Mouse (Mus musculus): ENCODE results near the gene Ipo13. TPM values are rescaled to one million over a fixed set of nuclear protein-coding genes. Genes with fewer than 3 reads are reported as not detected.

Gene Ipo13
- polyA plus RNA-seq, 1 experiment from 2014 or later, result 70.8 TPM

- ATAC-seq (ENCODE audit: low FRiP score), result peak; percentile 77
- Histone ChIP-seq H3K9ac (peak overlapping the region; percentile 49), H3K4me1 (peaks cover 35% of the 10 kb centered on the region), H3K36me3 (replicated peaks) (no peaks in the 10 kb centered on the region), H3K4me2 (peak overlapping the region; percentile 88), H3K4me3 (replicated peaks) (peak overlapping the region; percentile 49), H3K27me3 (peaks cover 83% of the 10 kb centered on the region), H3K9me3 (no peaks in the 10 kb centered on the region), H3K27ac (no peak overlapping the region)
- WGBS, result 1% methylated on average over 71 of the region's 71 CpGs
Observed at GRCm38 (mm10) chr4:117926545-117927482, 12.0 kb upstream of the Ipo13 start.

DNA sequence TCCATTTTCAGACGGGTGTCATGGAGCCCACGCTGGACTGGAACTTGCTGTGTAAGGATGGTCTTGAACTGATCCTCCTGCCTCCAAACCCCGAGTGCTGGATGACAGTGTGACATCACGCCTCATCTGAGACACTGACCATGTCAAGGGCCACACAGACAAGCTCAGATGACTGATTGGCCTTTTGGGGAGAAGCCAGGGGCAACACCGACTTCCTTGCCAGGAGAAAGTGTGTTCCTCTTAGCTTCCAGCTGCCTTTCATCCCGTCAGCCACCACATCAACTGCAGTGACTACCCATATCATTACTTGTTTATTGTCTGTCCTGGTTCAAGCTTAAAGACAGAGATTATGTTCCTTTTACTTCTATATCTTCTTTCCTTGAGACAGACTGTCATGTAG lies 10.1 kb upstream of the Ipo13 start:
- H3K4me1 ChIP-seq, result peaks cover 35% of the 10 kb centered on the region
- no peaks in the 10 kb centered on the region for H3K36me3 ChIP-seq (replicated peaks)
- no peak overlapping the region for H3K4me2 ChIP-seq
- no peak for ATAC-seq (ENCODE audit: low FRiP score)
- H3K9ac ChIP-seq, result no peak overlapping the region
- H3K27ac ChIP-seq, result no peak overlapping the region
- no peak overlapping the region for H3K4me3 ChIP-seq (replicated peaks)
- H3K9me3 ChIP-seq, result no peaks in the 10 kb centered on the region
- peaks cover 72% of the 10 kb centered on the region for H3K27me3 ChIP-seq
- 69% methylated on average over 4 of the region's 6 CpGs for WGBS

DNA sequence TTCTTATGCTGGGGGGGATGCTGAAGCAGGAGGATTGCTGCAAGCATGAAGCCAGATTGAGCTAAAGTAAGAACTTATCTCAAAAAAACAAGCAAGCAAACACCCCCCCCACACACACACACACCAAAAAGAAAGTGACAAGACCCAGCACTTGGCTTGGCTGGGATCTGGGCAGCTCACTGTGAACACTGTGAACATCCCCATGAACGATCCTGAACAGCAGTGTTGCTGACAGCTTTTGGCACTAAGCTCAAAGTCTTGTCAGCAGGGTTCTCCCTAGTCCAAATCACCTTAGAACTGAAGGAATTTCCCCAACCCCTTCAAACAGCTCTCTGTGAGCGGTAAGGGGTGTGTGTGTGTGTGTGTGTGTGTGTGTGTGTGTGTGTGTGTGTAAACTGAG lies 8.7 kb upstream of the Ipo13 start:
- H3K36me3 ChIP-seq (replicated peaks), result no peaks in the 10 kb centered on the region
- peaks cover 21% of the 10 kb centered on the region for H3K4me1 ChIP-seq
- no peak overlapping the region for H3K4me3 ChIP-seq (replicated peaks)
- no peak overlapping the region for H3K4me2 ChIP-seq
- WGBS, result 59% methylated on average over 2 of the region's 2 CpGs
- no peak overlapping the region for H3K9ac ChIP-seq
- peaks cover 58% of the 10 kb centered on the region for H3K27me3 ChIP-seq
- no peaks in the 10 kb centered on the region for H3K9me3 ChIP-seq
- no peak for ATAC-seq (ENCODE audit: low FRiP score)
- H3K27ac ChIP-seq, result no peak overlapping the region

DNA sequence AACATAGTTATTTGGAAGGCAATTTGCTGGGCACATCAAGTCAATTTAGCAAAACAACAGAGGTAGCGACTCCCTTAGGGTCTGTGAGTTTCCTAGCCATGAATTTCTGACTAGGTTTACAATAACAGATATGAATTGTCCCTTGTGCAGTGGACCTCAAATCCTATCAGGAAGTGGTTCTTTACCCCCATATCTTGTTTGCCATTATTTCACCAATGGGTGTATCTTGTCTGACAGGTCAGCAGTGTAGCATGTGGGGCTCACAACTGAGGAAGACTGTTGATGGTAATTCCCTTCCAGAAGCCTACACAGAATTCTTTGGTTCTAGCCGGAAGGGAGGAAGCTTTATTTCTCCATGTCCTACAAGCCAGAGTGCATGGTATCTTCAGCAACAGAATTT lies 6.6 kb upstream of the Ipo13 start:
- 88% methylated on average over 2 of the region's 2 CpGs for WGBS
- Histone ChIP-seq H3K36me3 (replicated peaks) (no peaks in the 10 kb centered on the region), H3K27ac (no peak overlapping the region), H3K4me2 (no peak overlapping the region), H3K27me3 (peaks cover 37% of the 10 kb centered on the region), H3K9me3 (no peaks in the 10 kb centered on the region), H3K4me1 (peaks cover 3% of the 10 kb centered on the region), H3K4me3 (replicated peaks) (no peak overlapping the region), H3K9ac (no peak overlapping the region)
- ATAC-seq (ENCODE audit: low FRiP score), result no peak

DNA sequence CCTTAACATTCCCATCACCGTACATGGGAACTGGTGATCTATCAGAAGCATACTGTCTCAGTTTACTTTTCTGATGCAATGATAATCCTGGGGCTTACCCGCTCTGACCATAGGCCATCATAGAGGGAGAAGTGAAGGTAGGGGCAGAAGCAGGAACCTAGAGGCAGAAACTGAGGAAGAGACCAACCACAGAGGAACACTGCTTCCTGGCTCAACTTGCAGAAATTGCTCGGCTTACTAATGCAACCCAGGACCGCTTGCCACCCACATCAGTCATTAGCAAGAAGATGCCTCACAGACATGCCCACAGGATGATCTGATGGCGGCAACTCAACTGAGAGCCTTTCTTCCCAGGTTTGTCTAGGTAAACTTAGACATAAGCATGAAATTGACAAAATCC lies 4.0 kb upstream of the Ipo13 start:
- Histone ChIP-seq H3K4me3 (replicated peaks) (no peak overlapping the region), H3K4me2 (no peak overlapping the region), H3K9ac (no peak overlapping the region), H3K9me3 (no peaks in the 10 kb centered on the region), H3K27ac (no peak overlapping the region), H3K36me3 (replicated peaks) (no peaks in the 10 kb centered on the region), H3K4me1 (peaks cover 13% of the 10 kb centered on the region), H3K27me3 (peaks cover 11% of the 10 kb centered on the region)
- no peak for ATAC-seq (ENCODE audit: low FRiP score)
- 90% methylated on average over 5 of the region's 5 CpGs for WGBS

- no peak for ATAC-seq (ENCODE audit: low FRiP score)
- WGBS, result 78% methylated on average over 3 of the region's 3 CpGs
- no peaks in the 10 kb centered on the region for H3K36me3 ChIP-seq (replicated peaks)
- no peaks in the 10 kb centered on the region for H3K9me3 ChIP-seq
- H3K9ac ChIP-seq, result no peak overlapping the region
- H3K27ac ChIP-seq, result no peak overlapping the region
- H3K27me3 ChIP-seq, result peaks cover 6% of the 10 kb centered on the region
- H3K4me3 ChIP-seq (replicated peaks), result no peak overlapping the region
- H3K4me1 ChIP-seq, result peaks cover 18% of the 10 kb centered on the region
- H3K4me2 ChIP-seq, result no peak overlapping the region
Observed at GRCm38 (mm10) chr4:117918261-117918660, 3.5 kb upstream of the Ipo13 start.

DNA sequence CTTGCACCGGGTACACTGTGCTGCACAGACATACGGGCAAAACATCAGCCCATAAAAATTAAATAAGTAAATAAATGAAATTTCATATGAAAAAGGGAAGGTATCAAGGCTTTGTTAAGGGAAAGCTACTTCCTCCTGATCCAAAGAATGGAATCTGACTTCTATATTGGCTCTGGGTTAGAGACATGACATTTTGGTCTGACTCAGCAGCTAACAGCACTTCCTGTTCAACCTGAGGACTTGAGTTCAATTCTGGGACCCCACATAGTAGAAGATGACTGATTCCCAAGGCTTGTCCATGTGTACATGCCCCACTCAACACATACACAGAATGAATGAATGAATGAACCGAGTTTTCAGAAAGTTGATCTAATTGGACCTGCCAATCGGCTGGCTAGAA lies 3.0 kb upstream of the Ipo13 start:
- no peak overlapping the region for H3K9ac ChIP-seq
- 98% methylated on average over 4 of the region's 4 CpGs for WGBS

DNA sequence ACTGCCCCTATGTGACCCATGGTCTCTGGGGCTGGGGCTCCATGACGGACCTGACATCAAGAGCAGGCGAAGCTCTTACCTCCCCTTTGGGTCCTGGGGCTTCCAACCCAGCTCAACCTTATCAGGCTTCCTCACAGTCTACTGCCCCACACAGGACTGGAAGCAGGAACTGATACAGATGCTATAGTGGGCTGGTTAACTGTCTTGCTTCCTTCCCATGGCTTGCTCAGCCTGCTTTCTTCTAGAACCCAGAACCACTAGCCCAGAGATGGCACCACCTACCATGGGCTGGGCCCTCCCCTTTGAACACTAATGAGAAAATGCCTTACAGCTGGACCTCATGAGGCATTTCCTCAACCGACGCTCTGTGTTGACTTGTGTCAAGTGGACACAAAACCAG lies 2.6 kb upstream of the Ipo13 start:
- Histone ChIP-seq H3K9ac (no peak overlapping the region), H3K4me3 (replicated peaks) (no peak overlapping the region), H3K36me3 (replicated peaks) (no peaks in the 10 kb centered on the region), H3K4me2 (no peak overlapping the region), H3K9me3 (no peaks in the 10 kb centered on the region), H3K4me1 (peaks cover 26% of the 10 kb centered on the region), H3K27ac (no peak overlapping the region), H3K27me3 (no peaks in the 10 kb centered on the region)
- ATAC-seq (ENCODE audit: low FRiP score), result no peak
- 86% methylated on average over 4 of the region's 4 CpGs for WGBS

More for the DNA sequence above, 3.0 kb upstream of the Ipo13 start:
- H3K4me1 ChIP-seq, result peaks cover 22% of the 10 kb centered on the region
- H3K9me3 ChIP-seq, result no peaks in the 10 kb centered on the region
- no peak for ATAC-seq (ENCODE audit: low FRiP score)
- H3K27me3 ChIP-seq, result peaks cover 2% of the 10 kb centered on the region; the same call in 1 of the 2 replicates
- no peak overlapping the region for H3K4me3 ChIP-seq (replicated peaks)
- H3K36me3 ChIP-seq (replicated peaks), result no peaks in the 10 kb centered on the region
- no peak overlapping the region for H3K27ac ChIP-seq
- H3K4me2 ChIP-seq, result no peak overlapping the region

GRCm38 (mm10) chr4:117916386-117916785 lies 1.6 kb upstream of the Ipo13 start:
- H3K4me3 ChIP-seq (replicated peaks), result no peak overlapping the region
- 91% methylated on average over 5 of the region's 5 CpGs for WGBS

DNA sequence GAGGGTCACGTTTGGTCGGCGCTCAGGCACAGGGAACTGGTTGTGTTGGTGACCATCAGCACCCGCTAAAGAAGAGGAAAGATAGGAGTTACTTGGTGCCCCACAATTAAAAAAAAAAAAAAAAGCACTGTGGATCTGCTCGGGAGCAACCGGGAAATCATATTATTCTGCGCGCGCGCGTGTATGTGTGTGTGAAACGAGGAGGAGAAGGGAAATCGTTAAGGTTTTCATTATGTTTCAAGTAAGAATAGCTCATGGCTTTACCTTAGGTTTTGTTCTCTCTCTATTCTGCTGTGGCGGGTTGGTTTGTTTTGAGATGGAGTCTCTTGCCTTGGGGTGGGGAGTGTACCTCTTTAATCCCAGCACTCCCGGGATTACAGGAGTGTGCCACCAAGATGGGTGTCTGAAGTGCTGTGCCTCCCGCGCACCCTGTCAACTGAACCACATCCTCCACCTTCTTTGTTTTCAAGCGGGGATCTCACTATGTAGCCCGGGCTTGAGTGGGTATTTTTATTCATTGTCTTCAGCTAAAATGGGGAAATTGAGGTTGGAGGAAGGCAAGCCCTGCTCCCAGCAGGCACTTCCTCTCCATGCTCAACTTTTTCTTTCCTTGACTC lies 798 bp upstream of the Ipo13 start:
- Histone ChIP-seq H3K27me3 (no peaks in the 10 kb centered on the region), H3K9ac (peak overlapping the region; percentile 89), H3K4me3 (replicated peaks) (peak overlapping the region; percentile 78), H3K36me3 (replicated peaks) (peaks cover 17% of the 10 kb centered on the region), H3K27ac (no peak overlapping the region), H3K4me1 (peaks cover 40% of the 10 kb centered on the region), H3K9me3 (no peaks in the 10 kb centered on the region), H3K4me2 (peak overlapping the region; percentile 100)
- no peak for ATAC-seq (ENCODE audit: low FRiP score)
- WGBS, result 7% methylated on average over 19 of the region's 19 CpGs

More at GRCm38 (mm10) chr4:117916386-117916785, 1.6 kb upstream of the Ipo13 start:
- no peak for ATAC-seq (ENCODE audit: low FRiP score)
- H3K9ac ChIP-seq, result no peak overlapping the region
- peaks cover 10% of the 10 kb centered on the region for H3K36me3 ChIP-seq (replicated peaks)
- no peaks in the 10 kb centered on the region for H3K27me3 ChIP-seq
- H3K4me1 ChIP-seq, result peaks cover 35% of the 10 kb centered on the region
- no peak overlapping the region for H3K27ac ChIP-seq
- H3K4me2 ChIP-seq, result peak overlapping the region; percentile 100; the same call in 1 of the 2 replicates
- no peaks in the 10 kb centered on the region for H3K9me3 ChIP-seq

GRCm38 (mm10) chr4:117914031-117914430 lies 768 bp downstream of the Ipo13 start:
- Histone ChIP-seq H3K4me2 (peak overlapping the region; percentile 100), H3K9me3 (no peaks in the 10 kb centered on the region), H3K4me1 (peaks cover 55% of the 10 kb centered on the region), H3K9ac (peak overlapping the region; percentile 89), H3K27ac (no peak overlapping the region), H3K27me3 (no peaks in the 10 kb centered on the region), H3K4me3 (replicated peaks) (peak overlapping the region; percentile 78), H3K36me3 (replicated peaks) (peaks cover 27% of the 10 kb centered on the region)
- 19% methylated on average over 8 of the region's 8 CpGs for WGBS
- no peak for ATAC-seq (ENCODE audit: low FRiP score)

GRCm38 (mm10) chr4:117913421-117913820 lies 1.4 kb downstream of the Ipo13 start:
- Histone ChIP-seq H3K9ac (peak overlapping the region; percentile 89), H3K9me3 (no peaks in the 10 kb centered on the region), H3K27me3 (no peaks in the 10 kb centered on the region), H3K36me3 (replicated peaks) (peaks cover 27% of the 10 kb centered on the region), H3K4me3 (replicated peaks) (peak overlapping the region; percentile 78), H3K4me1 (peaks cover 61% of the 10 kb centered on the region), H3K27ac (no peak overlapping the region), H3K4me2 (peak overlapping the region; percentile 100)
- no peak for ATAC-seq (ENCODE audit: low FRiP score)
- WGBS, result 65% methylated on average over 3 of the region's 3 CpGs
